Mouse (Mus musculus): ENCODE measurements around the gene Olfr398.

Gene Olfr398

DNA sequence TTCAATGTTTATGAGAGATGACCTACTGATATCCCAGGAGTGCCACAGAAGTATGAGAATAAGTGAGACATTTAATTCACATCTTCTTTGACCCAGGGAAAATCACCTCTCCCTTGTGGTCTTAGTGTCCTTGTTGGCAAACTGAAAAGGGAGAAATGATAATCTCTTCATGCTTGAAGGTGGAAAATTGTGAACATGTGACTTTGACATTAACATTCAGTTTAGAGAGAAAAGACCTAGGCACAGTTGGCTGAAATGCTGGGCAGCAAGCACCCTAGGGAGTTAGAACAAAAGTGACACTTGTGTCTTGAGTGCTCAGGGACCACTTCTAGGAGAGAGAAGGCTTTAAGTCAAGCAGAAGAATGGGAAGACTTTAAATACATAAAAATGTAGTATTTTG, at the start of gene Olfr398:
Gene Olfr398 (minus strand): TSS at position 101 of the 400 bp plus-strand sequence.
- in situ Hi-C loops (cut with MboI; ENCODE audit: unreplicated experiment in 2 of 2), result no loop called here

DNA sequence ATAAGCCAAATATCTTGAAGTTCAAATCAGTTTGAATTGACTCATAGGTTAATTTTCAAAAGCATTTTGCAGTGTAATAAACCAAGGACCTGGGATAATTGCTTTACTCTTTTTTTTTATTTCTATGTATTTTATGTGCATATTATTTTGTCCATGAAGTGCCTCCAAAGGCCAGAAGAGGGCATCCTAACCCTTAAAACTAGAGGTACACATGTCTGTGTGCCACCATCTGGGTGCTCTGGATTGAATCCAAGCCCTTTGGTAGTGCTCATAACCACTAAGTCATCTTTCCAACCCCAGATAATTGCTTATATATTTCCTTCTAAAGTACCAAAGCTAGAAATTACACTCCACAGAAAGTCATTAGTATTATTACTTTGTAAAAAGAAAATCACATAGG, 2.9 kb upstream of the Olfr398 start:
- in situ Hi-C loops (cut with MboI; ENCODE audit: unreplicated experiment in 2 of 2), result no loop called here

- in situ Hi-C loops (cut with MboI; ENCODE audit: unreplicated experiment in 2 of 2), result no loop called here
Observed at GRCm38 (mm10) chr11:73960517-73960916, 29.7 kb downstream of the Olfr398 start, which contains the start of gene Olfr397. TSS of gene Olfr397 (plus strand) at chr11:73960817.

GRCm38 (mm10) chr11:73936377-73936776, 53.8 kb downstream of the Olfr398 start, which contains the start of gene Olfr23:
TSS of gene Olfr23 (plus strand) at chr11:73936677.
- in situ Hi-C loops (cut with MboI; ENCODE audit: unreplicated experiment in 2 of 2), result no loop called here
